Mouse (Mus musculus) frontal cortex, postnatal 36 days (tissue): Measurements from ENCODE around the gene Pax2.
"Not testable (repeated sequence)": the region's sequence is repeated elsewhere in the genome, so short reads cannot be mapped to it uniquely, and the experiment has no call there.

Source experiments
- DNase-seq, 2 experiments: peaks; one replicate each; pipeline ENCODE4 v3.0.0; 2022; ENCODE audit warnings: low spot score in 2 of 2

The Pax2 gene

GRCm38 (mm10) chr19:44835042-44835930, 79.4 kb downstream of the Pax2 start:
- no peak for DNase-seq

GRCm38 (mm10) chr19:44835931-44836861, 80.4 kb downstream of the Pax2 start:
- no peak for DNase-seq

- no peak for DNase-seq
Observed at GRCm38 (mm10) chr19:44837426-44838205, 81.8 kb downstream of the Pax2 start.

GRCm38 (mm10) chr19:44838321-44838720, 82.5 kb downstream of the Pax2 start:
- DNase-seq, result no peak

GRCm38 (mm10) chr19:44842661-44843060, 86.8 kb downstream of the Pax2 start:
- not testable (repeated sequence) for DNase-seq

GRCm38 (mm10) chr19:44849465-44849864, 93.6 kb downstream of the Pax2 start:
- no peak for DNase-seq

- DNase-seq, result no peak
Observed at GRCm38 (mm10) chr19:44858671-44859070, 102.8 kb downstream of the Pax2 start.

- no peak for DNase-seq
Observed at GRCm38 (mm10) chr19:44868766-44869165, 112.9 kb downstream of the Pax2 start.

GRCm38 (mm10) chr19:44874186-44874898, 118.5 kb downstream of the Pax2 start:
- DNase-seq, result peak in 1 of 2 experiments; percentile 3

GRCm38 (mm10) chr19:44874928-44875327, 119.1 kb downstream of the Pax2 start:
- no peak for DNase-seq

GRCm38 (mm10) chr19:44875718-44876117, 119.9 kb downstream of the Pax2 start:
- DNase-seq, result no peak

GRCm38 (mm10) chr19:44876529-44876928, 120.7 kb downstream of the Pax2 start:
- no peak for DNase-seq

- peak in 1 of 2 experiments; percentile 5 for DNase-seq
Observed at GRCm38 (mm10) chr19:44882552-44883024, 126.7 kb downstream of the Pax2 start.

- DNase-seq, result no peak
Observed at GRCm38 (mm10) chr19:44884331-44884730, 128.5 kb downstream of the Pax2 start.

- no peak for DNase-seq
Observed at GRCm38 (mm10) chr19:44886475-44886874, 130.6 kb downstream of the Pax2 start.
